Comparison of ENCODE assay signal across 7 mouse cellular contexts in genomic region chr4:132308437-132309139, GRCm38 (mm10). TPM values are rescaled to one million over a fixed set of nuclear protein-coding genes. Genes with fewer than 3 reads are reported as not detected.
DNase-seq lines count a peak whose midpoint lies in the region; ATAC-seq and TF ChIP-seq lines count a peak whose summit lies in the region.

No protein-coding gene starts in this region.

- intact Hi-C loops in left cerebral cortex, postnatal 4 days (cut with DNase I) = no loop called here

- no peaks in the 10 kb centered on the region for H3K4me1 ChIP-seq in intestine, postnatal 0 days (replicated peaks; ENCODE audit: control insufficient read depth, insufficient read depth, low read length)
- peaks cover 14% of the 10 kb centered on the region for H3K4me1 ChIP-seq in midbrain, embryonic 12.5 days
- H3K4me1 ChIP-seq in small intestine, adult 2 months (ENCODE audit: control insufficient read depth, insufficient read depth, insufficient read length, low read length) = peaks cover 8% of the 10 kb centered on the region; the same call in 1 of the 2 replicates

- no peaks in the 10 kb centered on the region for H3K9me3 ChIP-seq in intestine, postnatal 0 days (ENCODE audit: control insufficient read depth)
- no peaks in the 10 kb centered on the region for H3K9me3 ChIP-seq in midbrain, embryonic 12.5 days

- no peak for TF ChIP-seq CTCF in intestine, postnatal 0 days (IDR thresholded peaks at IDR 0.05; ENCODE audit: low read depth)
- no peak for TF ChIP-seq CTCF in small intestine, adult 2 months (IDR thresholded peaks at IDR 0.05; ENCODE audit: extremely low read depth, insufficient read length, insufficient replicate concordance, low read depth, low read length)

- peak overlapping the region; percentile 84 for H3K9ac ChIP-seq in intestine, postnatal 0 days (ENCODE audit: low read depth, low read length)
- H3K9ac ChIP-seq in midbrain, embryonic 12.5 days (replicated peaks) = peak overlapping the region; percentile 81

- peak overlapping the region; percentile 94 for H3K27ac ChIP-seq in intestine, postnatal 0 days (ENCODE audit: low read depth, low read length)
- H3K27ac ChIP-seq in midbrain, embryonic 12.5 days (replicated peaks) = peak overlapping the region; percentile 84
- H3K27ac ChIP-seq in small intestine, adult 2 months (ENCODE audit: insufficient read depth, low read depth, low read length) = peak overlapping the region; percentile 80

- under 1% methylated on average over 41 of the region's 41 CpGs for WGBS in intestine, postnatal 0 days
- 1% methylated on average over 41 of the region's 41 CpGs for WGBS in midbrain, embryonic 12.5 days
- under 1% methylated on average over 41 of the region's 41 CpGs for WGBS in small intestine, adult 2 months

- no peaks in the 10 kb centered on the region for H3K27me3 ChIP-seq in intestine, postnatal 0 days (replicated peaks; ENCODE audit: control insufficient read depth, insufficient read depth, low read length)
- H3K27me3 ChIP-seq in midbrain, embryonic 12.5 days = no peaks in the 10 kb centered on the region
- H3K27me3 ChIP-seq in small intestine, adult 2 months (ENCODE audit: control insufficient read depth, insufficient read depth, low read length) = no peaks in the 10 kb centered on the region

- peak overlapping the region; percentile 79 for H3K4me3 ChIP-seq in intestine, postnatal 0 days (ENCODE audit: low read depth, low read length)
- peak overlapping the region; percentile 65 for H3K4me3 ChIP-seq in midbrain, embryonic 12.5 days
- peak overlapping the region; percentile 88 for H3K4me3 ChIP-seq in small intestine, adult 2 months (ENCODE audit: low read depth, low read length)

- peak; percentile 97 for TF ChIP-seq POLR2A in small intestine, adult 2 months (IDR thresholded peaks at IDR 0.05; ENCODE audit: low read depth, low read length)

- DNase-seq in adrenal gland, adult 8-10 months = peak; percentile 88
- DNase-seq in embryo, embryonic 9.5 days (ENCODE audit: extremely low spot score) = peak; percentile 91
- DNase-seq in gastrocnemius, postnatal 4 days (ENCODE audit: low spot score in 2 of 2) = peak; percentile 67 to 85
- DNase-seq in left cerebral cortex, postnatal 4 days = peak; percentile 92

- H3K36me3 ChIP-seq in intestine, postnatal 0 days (ENCODE audit: control insufficient read depth, insufficient read depth) = peaks cover 30% of the 10 kb centered on the region
- H3K36me3 ChIP-seq in midbrain, embryonic 12.5 days = peaks cover 33% of the 10 kb centered on the region
- H3K36me3 ChIP-seq in small intestine, adult 2 months (ENCODE audit: control insufficient read depth, insufficient read depth, low read length) = peaks cover 21% of the 10 kb centered on the region

- ATAC-seq in intestine, postnatal 0 days = peak; percentile 81
- ATAC-seq in midbrain, embryonic 12.5 days (ENCODE audit: low FRiP score, low read depth) = peak; percentile 91

- H3K4me2 ChIP-seq in intestine, postnatal 0 days (replicated peaks; ENCODE audit: low read depth) = peak overlapping the region; percentile 80
- peak overlapping the region; percentile 93 for H3K4me2 ChIP-seq in midbrain, embryonic 12.5 days (replicated peaks)

RNA-seq across cellular contexts. Expression of gene Rab42, which starts 5.4 kb away (rescaled TPM):
- total RNA-seq in adrenal gland, adult 8-10 months (2022) = 1 to 10 TPM; 2.6 to 5.1 (median 3.9) TPM
- total RNA-seq in gastrocnemius, postnatal 4 days (2021) = 1 to 10 TPM; 1.0 to 1.3 TPM
- polyA plus RNA-seq in intestine, postnatal 0 days (2015; fragmentation: Nextera tagmentation; extraction: Ambion mirVana) = 48.2 and 48.3 TPM in 2 replicates
- 1 to 10 TPM; 1.4 to 2.1 TPM for total RNA-seq in left cerebral cortex, postnatal 4 days (2021)
- 0.42 and 1.5 TPM in 2 replicates for polyA plus RNA-seq in midbrain, embryonic 12.5 days (2016; fragmentation: Nextera tagmentation; extraction: Ambion mirVana)
- 0.70 and 0.98 TPM in 2 replicates for polyA plus RNA-seq in small intestine, adult 2 months (2012; rRNA removed)

RNA-seq across cellular contexts. Expression of gene Trnau1ap, which starts 20.8 kb away (rescaled TPM):
- total RNA-seq in adrenal gland, adult 8-10 months (2022) = 10 to 100 TPM; 29.4 to 44.1 (median 41.8) TPM
- 10 to 100 TPM; 25.0 to 26.6 TPM for total RNA-seq in gastrocnemius, postnatal 4 days (2021)
- polyA plus RNA-seq in intestine, postnatal 0 days (2015; fragmentation: Nextera tagmentation; extraction: Ambion mirVana) = 80.1 and 84.1 TPM in 2 replicates
- 10 to 100 TPM; 40.9 to 47.2 TPM for total RNA-seq in left cerebral cortex, postnatal 4 days (2021)
- 79.2 and 80.6 TPM in 2 replicates for polyA plus RNA-seq in midbrain, embryonic 12.5 days (2016; fragmentation: Nextera tagmentation; extraction: Ambion mirVana)
- 20.7 and 24.1 TPM in 2 replicates for polyA plus RNA-seq in small intestine, adult 2 months (2012; rRNA removed)

RNA-seq across cellular contexts. Expression of gene Taf12, which starts 34.4 kb away (rescaled TPM):
- total RNA-seq in adrenal gland, adult 8-10 months (2022) = 10 to 100 TPM; 25.6 to 33.0 (median 29.5) TPM
- total RNA-seq in gastrocnemius, postnatal 4 days (2021) = 10 to 100 TPM; 26.6 to 29.2 TPM
- polyA plus RNA-seq in intestine, postnatal 0 days (2015; fragmentation: Nextera tagmentation; extraction: Ambion mirVana) = 43.2 and 47.5 TPM in 2 replicates
- 10 to 100 TPM; 16.8 to 19.1 TPM for total RNA-seq in left cerebral cortex, postnatal 4 days (2021)
- polyA plus RNA-seq in midbrain, embryonic 12.5 days (2016; fragmentation: Nextera tagmentation; extraction: Ambion mirVana) = 58.3 and 63.8 TPM in 2 replicates
- polyA plus RNA-seq in small intestine, adult 2 months (2012; rRNA removed) = 1.3 and 4.5 TPM in 2 replicates

RNA-seq across cellular contexts. Expression of gene Rcc1, which starts 44.8 kb away (rescaled TPM):
- 10 to 100 TPM; 12.7 to 18.0 (median 15.7) TPM for total RNA-seq in adrenal gland, adult 8-10 months (2022)
- total RNA-seq in gastrocnemius, postnatal 4 days (2021) = 10 to 100 TPM; 25.3 to 27.7 TPM
- polyA plus RNA-seq in intestine, postnatal 0 days (2015; fragmentation: Nextera tagmentation; extraction: Ambion mirVana) = 47.4 and 48.7 TPM in 2 replicates
- total RNA-seq in left cerebral cortex, postnatal 4 days (2021) = 10 to 100 TPM; 17.6 to 22.0 TPM
- polyA plus RNA-seq in midbrain, embryonic 12.5 days (2016; fragmentation: Nextera tagmentation; extraction: Ambion mirVana) = 90.2 and 92.9 TPM in 2 replicates
- 5.2 and 9.6 TPM in 2 replicates for polyA plus RNA-seq in small intestine, adult 2 months (2012; rRNA removed)

RNA-seq across cellular contexts. Expression of gene Gmeb1, which starts 47.2 kb away (rescaled TPM):
- total RNA-seq in adrenal gland, adult 8-10 months (2022) = 10 to 100 TPM; 16.3 to 24.8 (median 19.3) TPM
- total RNA-seq in gastrocnemius, postnatal 4 days (2021) = 10 to 100 TPM; 18.7 to 19.5 TPM
- polyA plus RNA-seq in intestine, postnatal 0 days (2015; fragmentation: Nextera tagmentation; extraction: Ambion mirVana) = 8.9 and 9.6 TPM in 2 replicates
- 10 to 100 TPM; 35.2 to 36.0 TPM for total RNA-seq in left cerebral cortex, postnatal 4 days (2021)
- 44.8 and 46.4 TPM in 2 replicates for polyA plus RNA-seq in midbrain, embryonic 12.5 days (2016; fragmentation: Nextera tagmentation; extraction: Ambion mirVana)
- polyA plus RNA-seq in small intestine, adult 2 months (2012; rRNA removed) = 6.8 and 13.5 TPM in 2 replicates

Comparison
In these comparisons a context has a peak if more than half of its experiments do, and no peak if none do; other contexts are left out.
1. Peak in every context shown above with its lines: DNase-seq, ATAC-seq, H3K4me3 ChIP-seq and H3K27ac ChIP-seq.